8 mouse cellular contexts compared by ENCODE assay signal in the genomic region with DNA sequence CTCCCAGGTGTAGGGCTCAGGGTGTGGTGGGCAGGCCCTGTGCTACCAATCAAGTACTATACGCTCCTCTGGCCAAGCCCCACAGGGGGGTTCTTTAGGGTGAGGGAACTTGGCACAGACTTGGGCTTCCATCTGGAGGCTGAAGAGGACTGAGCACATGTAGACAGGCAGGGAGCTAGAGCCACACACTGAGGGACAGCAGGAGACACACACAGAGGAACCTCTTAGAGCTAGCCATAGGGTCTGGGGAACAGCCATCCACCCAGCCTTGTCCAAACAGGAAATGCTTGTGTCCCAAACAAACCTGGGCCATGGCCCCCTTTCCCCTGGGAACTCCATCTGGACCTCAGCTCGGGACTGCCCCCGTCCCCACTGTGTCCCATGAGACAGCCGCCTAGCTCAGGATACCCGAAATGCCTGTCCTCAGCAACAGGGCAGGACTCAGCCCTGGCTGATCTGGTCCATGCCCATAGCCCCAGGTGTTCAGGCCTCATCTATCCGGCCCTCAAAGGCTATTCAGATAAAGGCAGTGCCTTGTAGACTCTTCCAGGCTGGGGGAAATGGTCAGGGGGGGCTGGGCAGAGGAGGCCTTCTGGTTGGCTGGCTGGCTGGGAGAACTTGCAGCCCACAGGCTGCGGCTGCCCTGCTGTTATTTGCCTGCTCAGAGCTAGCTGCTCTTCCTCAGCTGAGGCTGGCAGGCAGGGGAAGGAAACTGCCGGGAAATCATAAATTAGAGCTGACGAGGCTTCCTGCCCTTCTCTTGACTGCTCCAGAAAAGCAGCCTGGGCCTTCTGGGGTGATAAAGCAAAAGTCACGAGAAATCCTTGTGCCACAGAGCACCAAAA. TPM values are rescaled to one million over a fixed set of nuclear protein-coding genes. Genes with fewer than 3 reads are reported as not detected.
DNase-seq lines count a peak whose midpoint lies in the region; ATAC-seq and TF ChIP-seq lines count a peak whose summit lies in the region.
"Had no signal": no experiment of that assay in that cellular context is flagged by ENCODE, and none has a peak within 500 bp of the region (broad histone marks: within the 10 kb centered on the region; RNA-seq: fewer than 3 reads in every experiment).

No protein-coding gene starts in this region.

- peak; percentile 62 for DNase-seq in lung, postnatal 10 days
- no peak for DNase-seq in lung, postnatal 25 days (ENCODE audit: low spot score)
- DNase-seq in heart, embryonic 10.5 days (ENCODE audit: low spot score): no peak
- no peak for DNase-seq in stomach, postnatal 0 days (ENCODE audit: low spot score)
- no peak for DNase-seq in gastrocnemius, postnatal 14 days

- intact Hi-C loops in gastrocnemius, postnatal 14 days (cut with DNase I; ENCODE audit: low total_unique reads): no loop called here

- no peak overlapping the region for H3K4me3 ChIP-seq in heart, embryonic 10.5 days
- H3K4me3 ChIP-seq in kidney, embryonic 14.5 days (ENCODE audit: low read length): no peak overlapping the region
- no peak overlapping the region for H3K4me3 ChIP-seq in stomach, postnatal 0 days (ENCODE audit: low read depth, low read length)
- H3K4me3 ChIP-seq: midbrain, embryonic 12.5 days had no signal

- peak; percentile 33 for ATAC-seq in kidney, embryonic 14.5 days (ENCODE audit: low FRiP score, low TSS enrichment)
- ATAC-seq in stomach, postnatal 0 days (ENCODE audit: low FRiP score, low TSS enrichment): peak; percentile 44; the same call in 1 of the 2 replicates
- ATAC-seq in monocyte, adult 5-6 weeks (replicated peaks; ENCODE audit: insufficient number of reproducible peaks, low FRiP score, low TSS enrichment, poor library complexity, severe bottlenecking): no peak

- no peak for TF ChIP-seq EP300 in stomach, postnatal 0 days (optimal IDR thresholded peaks at IDR 0.05)

- H3K4me1 ChIP-seq in heart, embryonic 10.5 days: peaks cover 41% of the 10 kb centered on the region
- H3K4me1 ChIP-seq in kidney, embryonic 14.5 days (ENCODE audit: control insufficient read depth, insufficient read depth, low read length): peaks cover 41% of the 10 kb centered on the region
- 0 out of 2 replicates have a peak, but pooled peaks cover 5% of the 10 kb centered on the region for H3K4me1 ChIP-seq in stomach, postnatal 0 days (replicated peaks; ENCODE audit: control insufficient read depth, insufficient read depth)

- peaks cover 26% of the 10 kb centered on the region for H3K27me3 ChIP-seq in heart, embryonic 10.5 days (ENCODE audit: insufficient read depth, poor library complexity, severe bottlenecking)
- no peaks in the 10 kb centered on the region; the same call in 1 of the 2 replicates for H3K27me3 ChIP-seq in kidney, embryonic 14.5 days (ENCODE audit: control insufficient read depth, insufficient read depth, low read length)
- no peaks in the 10 kb centered on the region for H3K27me3 ChIP-seq in stomach, postnatal 0 days (ENCODE audit: control insufficient read depth, insufficient read depth, low read length)

- 45% methylated on average over 10 of the region's 10 CpGs for WGBS in heart, embryonic 10.5 days
- 28% methylated on average over 10 of the region's 10 CpGs for WGBS in kidney, embryonic 14.5 days
- WGBS in stomach, postnatal 0 days: 43% methylated on average over 10 of the region's 10 CpGs

- H3K27ac ChIP-seq in heart, embryonic 10.5 days: peak overlapping the region; percentile 30
- H3K27ac ChIP-seq in kidney, embryonic 14.5 days (ENCODE audit: low read depth, low read length): peak overlapping the region; percentile 81
- H3K27ac ChIP-seq in stomach, postnatal 0 days (replicated peaks): peak overlapping the region; percentile 63
- H3K27ac ChIP-seq: midbrain, embryonic 12.5 days had no signal

- TF ChIP-seq CTCF in stomach, postnatal 0 days (IDR thresholded peaks at IDR 0.05; ENCODE audit: low read depth): no peak

- H3K36me3 ChIP-seq in heart, embryonic 10.5 days: no peaks in the 10 kb centered on the region
- H3K36me3 ChIP-seq in kidney, embryonic 14.5 days (ENCODE audit: control insufficient read depth, insufficient read depth, low read length): no peaks in the 10 kb centered on the region
- H3K36me3 ChIP-seq in stomach, postnatal 0 days (ENCODE audit: control insufficient read depth, insufficient read depth, low read length): no peaks in the 10 kb centered on the region
- H3K36me3 ChIP-seq: midbrain, embryonic 12.5 days had no signal

- H3K4me2 ChIP-seq in kidney, embryonic 14.5 days (replicated peaks; ENCODE audit: low read depth, low read length): no peak overlapping the region
- H3K4me2 ChIP-seq in stomach, postnatal 0 days (replicated peaks; ENCODE audit: low read depth): no peak overlapping the region
- H3K4me2 ChIP-seq: midbrain, embryonic 12.5 days had no signal

- no peak overlapping the region; the same call in 1 of the 2 replicates for H3K9ac ChIP-seq in kidney, embryonic 14.5 days (ENCODE audit: low read depth, low read length)
- no peak overlapping the region for H3K9ac ChIP-seq in stomach, postnatal 0 days (ENCODE audit: low read length)
- H3K9ac ChIP-seq: midbrain, embryonic 12.5 days had no signal

- no peaks in the 10 kb centered on the region for H3K9me3 ChIP-seq in heart, embryonic 10.5 days
- no peaks in the 10 kb centered on the region for H3K9me3 ChIP-seq in kidney, embryonic 14.5 days (ENCODE audit: control insufficient read depth, low read length)
- H3K9me3 ChIP-seq in stomach, postnatal 0 days (ENCODE audit: control insufficient read depth, low read length): no peaks in the 10 kb centered on the region
- H3K9me3 ChIP-seq: midbrain, embryonic 12.5 days had no signal

RNA-seq across cellular contexts. Expression of a gene that starts 3.1 kb away (rescaled TPM):
- polyA plus RNA-seq in heart, embryonic 10.5 days (2016; fragmentation: Nextera tagmentation; extraction: Ambion mirVana): 11.8 and 14.6 TPM in 2 replicates
- polyA plus RNA-seq in kidney, embryonic 14.5 days (2014; fragmentation: Nextera tagmentation; extraction: Ambion mirVana): 141 and 178 TPM in 2 replicates
- 48.7 and 51.3 TPM in 2 replicates for polyA plus RNA-seq in stomach, postnatal 0 days (2015; fragmentation: Nextera tagmentation; extraction: Ambion mirVana)
- 10 to 100 TPM; 11.9 to 15.8 TPM for total RNA-seq in gastrocnemius, postnatal 14 days (2021)
- 7.4 to 24.4 TPM (median 10.2 TPM) in 3 replicates for total RNA-seq in monocyte, adult 5-6 weeks (2017)

RNA-seq across cellular contexts. Expression of a gene that starts 56.1 kb away (rescaled TPM):
- polyA plus RNA-seq in heart, embryonic 10.5 days (2016; fragmentation: Nextera tagmentation; extraction: Ambion mirVana): 569 and 680 TPM in 2 replicates
- 506 and 517 TPM in 2 replicates for polyA plus RNA-seq in kidney, embryonic 14.5 days (2014; fragmentation: Nextera tagmentation; extraction: Ambion mirVana)
- 231 and 235 TPM in 2 replicates for polyA plus RNA-seq in stomach, postnatal 0 days (2015; fragmentation: Nextera tagmentation; extraction: Ambion mirVana)
- total RNA-seq in gastrocnemius, postnatal 14 days (2021): 10 to 100 TPM; 87.0 to 90.4 TPM
- total RNA-seq in monocyte, adult 5-6 weeks (2017): 492 to 570 TPM (median 517 TPM) in 3 replicates

RNA-seq across cellular contexts. Expression of a gene that starts 56.5 kb away (rescaled TPM):
- 34.2 and 35.0 TPM in 2 replicates for polyA plus RNA-seq in heart, embryonic 10.5 days (2016; fragmentation: Nextera tagmentation; extraction: Ambion mirVana)
- polyA plus RNA-seq in kidney, embryonic 14.5 days (2014; fragmentation: Nextera tagmentation; extraction: Ambion mirVana): 25.5 and 29.0 TPM in 2 replicates
- polyA plus RNA-seq in stomach, postnatal 0 days (2015; fragmentation: Nextera tagmentation; extraction: Ambion mirVana): 19.1 and 19.6 TPM in 2 replicates
- total RNA-seq in gastrocnemius, postnatal 14 days (2021): 10 to 100 TPM; 17.8 to 20.2 TPM
- 1.6 to 13.7 TPM (median 9.1 TPM) in 3 replicates for total RNA-seq in monocyte, adult 5-6 weeks (2017)

Comparison
In these comparisons a context has a peak if more than half of its experiments do, and no peak if none do; other contexts are left out.
1. H3K27ac ChIP-seq: peak in every context shown above with its lines; median percentile 81 in kidney, embryonic 14.5 days; 63 in stomach, postnatal 0 days; 30 in heart, embryonic 10.5 days.